Mouse (Mus musculus) kidney, embryonic 16.5 days (tissue): ENCODE measurements around the gene Tmem213. TPM values are rescaled to one million over a fixed set of nuclear protein-coding genes. Genes with fewer than 3 reads are reported as not detected.

Experiments
- ATAC-seq: fragments of 200-750 bp; cut with Nextera tagmentation; 2 replicates; pipeline ENCODE4 v1.8.0; 2017; ENCODE audit warnings: moderate TSS enrichment; ENCODE audit not compliant: low FRiP score, low TSS enrichment
- H3K27ac ChIP-seq: fragments of 300-500 bp; sonication (generic); 2 replicates; pipeline ENCODE4 v1.5.1; 2014; ENCODE audit warnings: low read length
- H3K27me3 ChIP-seq: fragments of 300-500 bp; sonication (generic); 2 replicates; pipeline ENCODE4 v1.6.1; 2014; ENCODE audit warnings: low read length, control low read depth, mixed read lengths; ENCODE audit not compliant: insufficient read depth
- H3K36me3 ChIP-seq: fragments of 300-500 bp; sonication (generic); 2 replicates; pipeline ENCODE4 v1.6.1; 2014; ENCODE audit warnings: low read length, control low read depth, mixed read lengths; ENCODE audit not compliant: insufficient read depth
- H3K4me1 ChIP-seq: fragments of 300-500 bp; sonication (generic); 2 replicates; pipeline ENCODE4 v1.6.1; 2014; ENCODE audit warnings: low read length, control low read depth, mixed read lengths; ENCODE audit not compliant: insufficient read depth
- H3K4me2 ChIP-seq: fragments of 300-500 bp; sonication (generic); replicated peaks from 2 replicates; pipeline ENCODE4 v1.6.1; 2014; ENCODE audit warnings: low read depth, low read length
- H3K4me3 ChIP-seq: fragments of 300-500 bp; sonication (generic); 2 replicates; pipeline ENCODE4 v1.5.1; 2014; ENCODE audit warnings: mild to moderate bottlenecking, low read length
- H3K9ac ChIP-seq: fragments of 300-500 bp; sonication (generic); replicated peaks from 2 replicates; pipeline ENCODE4 v1.6.1; 2014; ENCODE audit warnings: low read length
- H3K9me3 ChIP-seq: fragments of 300-500 bp; sonication (generic); 2 replicates; pipeline ENCODE4 v1.6.1; 2016; ENCODE audit warnings: low read length, control low read depth
- WGBS: fragments of 180-500 bp; shearing (Covaris S2); extraction: QIAGEN DNeasy Blood & Tissue Kit; methylation state at CpG from one replicate; pipeline ENCODE4 v1.1.7; 2014; 5-methylcytosine and 5-hydroxymethylcytosine counted together
- polyA plus RNA-seq: library from polyadenylated mRNA; unstranded; fragments of >200 nt; fragmentation: Nextera tagmentation; extraction: Ambion mirVana; gene quantifications from 2 replicates; pipeline ENCODE4 v1.2.1, GENCODE M21; 2015

The Tmem213 gene
- 69.8 and 72.7 TPM in 2 replicates for polyA plus RNA-seq

- Histone ChIP-seq H3K4me3 (peak within 1 kb of the TSS; percentile 27), H3K4me1 (peaks cover 21% of the 10 kb centered on the region), H3K27me3 (no peaks in the 10 kb centered on the region), H3K36me3 (no peaks in the 10 kb centered on the region), H3K4me2 (peak within 1 kb of the TSS; percentile 38), H3K9ac (peak within 1 kb of the TSS; percentile 35), H3K27ac (peak within 1 kb of the TSS; percentile 68), H3K9me3 (no peaks in the 10 kb centered on the region)
- peak; percentile 18; the same call in 1 of the 2 replicates for ATAC-seq
- 26% methylated on average over 9 of the region's 9 CpGs for WGBS
Measured at GRCm38 (mm10) chr6:38109160-38109795, at the start of gene Tmem213. Tmem213 (plus strand) TSS chr6:38109255.

GRCm38 (mm10) chr6:38064621-38065020 lies 44.4 kb upstream of the Tmem213 start:
- Histone ChIP-seq H3K9me3 (peaks cover 17% of the 10 kb centered on the region), H3K4me2 (no peak overlapping the region), H3K27me3 (no peaks in the 10 kb centered on the region), H3K27ac (no peak overlapping the region), H3K9ac (no peak overlapping the region), H3K36me3 (no peaks in the 10 kb centered on the region), H3K4me1 (peaks cover 10% of the 10 kb centered on the region; the same call in 1 of the 2 replicates), H3K4me3 (no peak overlapping the region)
- ATAC-seq = no peak
- WGBS = 58% methylated on average over 2 of the region's 2 CpGs

- peaks cover 17% of the 10 kb centered on the region for H3K9me3 ChIP-seq
- ATAC-seq = no peak
- H3K36me3 ChIP-seq = no peaks in the 10 kb centered on the region
- no peak overlapping the region for H3K27ac ChIP-seq
- H3K4me3 ChIP-seq = no peak overlapping the region
- peaks cover 10% of the 10 kb centered on the region; the same call in 1 of the 2 replicates for H3K4me1 ChIP-seq
- H3K9ac ChIP-seq = no peak overlapping the region
- 64% methylated on average over 3 of the region's 3 CpGs for WGBS
- H3K27me3 ChIP-seq = no peaks in the 10 kb centered on the region
- H3K4me2 ChIP-seq = no peak overlapping the region
Measured at GRCm38 (mm10) chr6:38065122-38065500, 43.9 kb upstream of the Tmem213 start.

- ATAC-seq = peak; percentile 55; the same call in 1 of the 2 replicates
- Histone ChIP-seq H3K36me3 (no peaks in the 10 kb centered on the region), H3K27ac (no peak overlapping the region), H3K9ac (no peak overlapping the region), H3K27me3 (no peaks in the 10 kb centered on the region), H3K9me3 (peaks cover 17% of the 10 kb centered on the region), H3K4me1 (peaks cover 10% of the 10 kb centered on the region), H3K4me3 (no peak overlapping the region), H3K4me2 (no peak overlapping the region)
- 67% methylated on average over 11 of the region's 11 CpGs for WGBS
Measured at GRCm38 (mm10) chr6:38065501-38066122, 43.4 kb upstream of the Tmem213 start.

GRCm38 (mm10) chr6:38066215-38066614 lies 42.8 kb upstream of the Tmem213 start:
- ATAC-seq = peak; percentile 89
- 0 out of 2 replicates have a peak overlapping the region, but pooled peaks have one; percentile 35 for H3K9ac ChIP-seq
- H3K27ac ChIP-seq = no peak overlapping the region
- H3K4me1 ChIP-seq = peaks cover 15% of the 10 kb centered on the region
- H3K9me3 ChIP-seq = peaks cover 17% of the 10 kb centered on the region
- 2% methylated on average over 5 of the region's 5 CpGs for WGBS
- H3K36me3 ChIP-seq = no peaks in the 10 kb centered on the region
- H3K27me3 ChIP-seq = no peaks in the 10 kb centered on the region
- no peak overlapping the region for H3K4me2 ChIP-seq
- no peak overlapping the region for H3K4me3 ChIP-seq

GRCm38 (mm10) chr6:38071256-38071655 lies 37.8 kb upstream of the Tmem213 start:
- ATAC-seq = no peak
- Histone ChIP-seq H3K27me3 (no peaks in the 10 kb centered on the region), H3K9me3 (peaks cover 8% of the 10 kb centered on the region; the same call in 1 of the 2 replicates), H3K4me2 (no peak overlapping the region), H3K4me1 (peaks cover 11% of the 10 kb centered on the region), H3K27ac (no peak overlapping the region), H3K4me3 (no peak overlapping the region), H3K9ac (no peak overlapping the region), H3K36me3 (peaks cover 9% of the 10 kb centered on the region)
- WGBS = 94% methylated on average over 4 of the region's 4 CpGs

- H3K9me3 ChIP-seq = peaks cover 8% of the 10 kb centered on the region; the same call in 1 of the 2 replicates
- 48% methylated on average over 5 of the region's 5 CpGs for WGBS
- H3K4me3 ChIP-seq = no peak overlapping the region
- no peaks in the 10 kb centered on the region for H3K27me3 ChIP-seq
- ATAC-seq = peak; percentile 89
- no peak overlapping the region for H3K9ac ChIP-seq
- peaks cover 9% of the 10 kb centered on the region for H3K36me3 ChIP-seq
- H3K4me2 ChIP-seq = no peak overlapping the region
- peaks cover 11% of the 10 kb centered on the region for H3K4me1 ChIP-seq
- peak overlapping the region; percentile 59 for H3K27ac ChIP-seq
Measured at GRCm38 (mm10) chr6:38072137-38072796, 36.8 kb upstream of the Tmem213 start.

GRCm38 (mm10) chr6:38073592-38073991 lies 35.5 kb upstream of the Tmem213 start:
- Histone ChIP-seq H3K9ac (no peak overlapping the region), H3K27ac (no peak overlapping the region), H3K4me2 (no peak overlapping the region), H3K9me3 (peaks cover 8% of the 10 kb centered on the region; the same call in 1 of the 2 replicates), H3K36me3 (peaks cover 9% of the 10 kb centered on the region), H3K4me1 (peaks cover 11% of the 10 kb centered on the region), H3K27me3 (no peaks in the 10 kb centered on the region), H3K4me3 (no peak overlapping the region)
- ATAC-seq = no peak
- WGBS = 92% methylated on average over 3 of the region's 3 CpGs

- H3K4me3 ChIP-seq = no peak overlapping the region
- 74% methylated on average over 4 of the region's 4 CpGs for WGBS
- no peak overlapping the region for H3K27ac ChIP-seq
- H3K36me3 ChIP-seq = no peaks in the 10 kb centered on the region
- H3K4me2 ChIP-seq = no peak overlapping the region
- no peaks in the 10 kb centered on the region for H3K27me3 ChIP-seq
- no peak overlapping the region for H3K9ac ChIP-seq
- no peak for ATAC-seq
- H3K9me3 ChIP-seq = no peaks in the 10 kb centered on the region
- H3K4me1 ChIP-seq = peaks cover 15% of the 10 kb centered on the region; the same call in 1 of the 2 replicates
Measured at GRCm38 (mm10) chr6:38080364-38080763, 28.7 kb upstream of the Tmem213 start.
